Mouse (Mus musculus) heart, adult 18-20 months (tissue): ENCODE data around the gene Chd9. TPM values are rescaled to one million over a fixed set of nuclear protein-coding genes. Genes with fewer than 3 reads are reported as not detected.

ENCODE experiments used
- DNase-seq, 2 experiments: peaks; one replicate each; pipeline ENCODE4 v3.0.0; 2021 to 2022; ENCODE audit warnings: mixed read lengths in 1 of 2
- long read RNA-seq, 2 experiments: library from polyadenylated mRNA; stranded (forward); transcript quantifications; one replicate each; pipeline ENCODE4 v2.0.0; 2021
- total RNA-seq, 2 experiments: library from RNA; stranded (reverse); gene quantifications; 2 replicates each; pipeline ENCODE4 v1.2.3; 2021

Chd9 gene
- total RNA-seq: 10 to 100 TPM; 34.0 to 51.4 TPM
- long read RNA-seq, experiment 1, partial matches to known transcripts: 0 of 16 reads
- long read RNA-seq, experiment 1, other reads (novel, unspliced or antisense): 14 of 16 reads
- long read RNA-seq, experiment 2, partial matches to known transcripts: 0 of 9 reads
- long read RNA-seq, experiment 2, other reads (novel, unspliced or antisense): 6 of 9 reads

- DNase-seq: peak; percentile 96 to 99
Observed at GRCm38 (mm10) chr8:90828181-90828986, at the start of gene Chd9. Gene Chd9 (plus strand): TSS chr8:90828352.

- no peak for DNase-seq
Observed at GRCm38 (mm10) chr8:90791616-90792015, 36.5 kb upstream of the Chd9 start.

- peak; percentile 72 to 89 for DNase-seq
Observed at GRCm38 (mm10) chr8:90793710-90794109, 34.4 kb upstream of the Chd9 start.

GRCm38 (mm10) chr8:90794990-90795861 is 32.9 kb upstream of the Chd9 start:
- peak; percentile 83 to 87 for DNase-seq

GRCm38 (mm10) chr8:90799473-90799872 is 28.7 kb upstream of the Chd9 start:
- DNase-seq: no peak

- DNase-seq: no peak
Observed at GRCm38 (mm10) chr8:90813602-90814320, 14.4 kb upstream of the Chd9 start.

GRCm38 (mm10) chr8:90816061-90816882 is 11.9 kb upstream of the Chd9 start:
- no peak for DNase-seq

- no peak for DNase-seq
Observed at GRCm38 (mm10) chr8:90817293-90817692, 10.9 kb upstream of the Chd9 start, which contains the start of gene Gm19935. Gene Gm19935 (minus strand): TSS chr8:90817393.

GRCm38 (mm10) chr8:90819561-90820320 is 8.4 kb upstream of the Chd9 start:
- DNase-seq: no peak

- DNase-seq: no peak
Observed at GRCm38 (mm10) chr8:90820321-90820696, 7.8 kb upstream of the Chd9 start.

- peak in 1 of 2 experiments; percentile 80 for DNase-seq
Observed at GRCm38 (mm10) chr8:90822443-90822842, 5.7 kb upstream of the Chd9 start.

- no peak for DNase-seq
Observed at GRCm38 (mm10) chr8:90825459-90825871, 2.7 kb upstream of the Chd9 start.

- DNase-seq: peak in 1 of 2 experiments; percentile 48
Observed at GRCm38 (mm10) chr8:90828987-90829740, 1.0 kb downstream of the Chd9 start.

- DNase-seq: no peak
Observed at GRCm38 (mm10) chr8:90829825-90830224, 1.7 kb downstream of the Chd9 start.

- DNase-seq: no peak
Observed at GRCm38 (mm10) chr8:90830980-90831379, 2.8 kb downstream of the Chd9 start.

- DNase-seq: peak in 1 of 2 experiments; percentile 53
Observed at GRCm38 (mm10) chr8:90832576-90833289, 4.6 kb downstream of the Chd9 start.

GRCm38 (mm10) chr8:90833628-90834320 is 5.6 kb downstream of the Chd9 start:
- DNase-seq: peak; percentile 49 to 62

- DNase-seq: no peak
Observed at GRCm38 (mm10) chr8:90834321-90834672, 6.1 kb downstream of the Chd9 start.
